Mouse (Mus musculus) layer of hippocampus, adult 18-20 months (tissue): Measurements from ENCODE around the gene Syn1. TPM values are rescaled to one million over a fixed set of nuclear protein-coding genes. Genes with fewer than 3 reads are reported as not detected.

Experiments used
- DNase-seq, 2 experiments: peaks; one replicate each; pipeline ENCODE4 v3.0.0; 2022; ENCODE audit warnings: low spot score in 2 of 2
- microRNA-seq, 2 experiments: library from miRNA; unstranded; fragments of <30 nt; microRNA quantifications; one replicate each; pipeline ENCODE4 v1.2.0; 2021
- total RNA-seq, 2 experiments: library from RNA; stranded (reverse); gene quantifications; 2 replicates each; pipeline ENCODE4 v1.2.3; 2021

The Syn1 gene
- total RNA-seq, 2 experiments from 2014 or later = 418 to 424 TPM

- peak in 1 of 2 experiments; percentile 39 for DNase-seq
Observed at GRCm38 (mm10) chrX:20863161-20864101, 57.4 kb downstream of the Syn1 start.

DNA sequence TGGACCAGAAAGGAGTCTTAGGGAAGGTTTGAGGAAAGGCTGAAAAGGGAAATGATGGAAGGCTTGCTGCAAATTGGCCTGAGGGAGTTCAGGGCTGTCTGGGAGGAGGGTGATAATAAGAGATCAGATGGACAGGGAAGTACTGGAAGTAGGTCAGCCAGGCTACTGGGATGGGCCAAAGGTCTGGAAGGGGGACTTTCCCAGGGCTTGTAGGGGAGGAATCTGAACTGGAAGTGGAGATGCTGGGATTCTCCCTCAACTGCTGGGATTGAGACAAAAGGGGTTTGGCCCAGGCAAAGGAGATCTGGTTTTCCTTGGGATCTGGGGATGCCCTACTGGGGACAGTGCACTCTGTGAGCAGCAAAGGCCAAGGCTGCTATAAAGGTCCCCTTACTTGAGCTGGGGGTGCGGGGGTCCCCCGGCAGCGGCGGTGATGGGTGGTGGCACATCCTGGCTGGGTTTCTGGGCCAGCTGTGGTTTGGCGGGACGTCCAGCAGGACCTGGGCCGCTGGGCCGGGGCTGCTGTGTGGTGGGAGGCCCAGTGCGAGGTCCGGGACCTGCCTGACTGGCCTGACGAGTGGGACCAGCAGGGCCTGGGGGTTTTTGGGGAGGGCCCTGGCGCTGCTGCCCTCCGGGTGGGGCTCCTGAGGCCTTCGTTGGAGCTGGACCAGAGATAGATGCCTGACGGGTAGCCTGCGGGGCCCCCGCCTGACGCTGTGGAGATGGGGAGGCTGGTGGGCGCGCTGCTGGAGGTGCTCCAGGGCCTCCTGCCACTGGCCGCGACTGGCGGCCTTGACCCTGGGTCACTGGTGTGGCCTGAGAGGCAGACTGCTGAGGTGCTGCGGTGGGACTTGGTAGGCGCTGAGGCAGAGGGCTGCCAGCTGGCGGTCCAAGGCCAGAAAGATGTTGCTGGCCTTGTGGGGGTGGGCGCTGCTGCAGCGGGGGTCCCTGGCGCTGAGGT is 58.4 kb downstream of the Syn1 start:
- DNase-seq = no peak

GRCm38 (mm10) chrX:20861453-20862104 is 59.2 kb downstream of the Syn1 start:
- no peak for DNase-seq

- DNase-seq = no peak
Observed at GRCm38 (mm10) chrX:20853794-20854193, 67.0 kb downstream of the Syn1 start.

DNA sequence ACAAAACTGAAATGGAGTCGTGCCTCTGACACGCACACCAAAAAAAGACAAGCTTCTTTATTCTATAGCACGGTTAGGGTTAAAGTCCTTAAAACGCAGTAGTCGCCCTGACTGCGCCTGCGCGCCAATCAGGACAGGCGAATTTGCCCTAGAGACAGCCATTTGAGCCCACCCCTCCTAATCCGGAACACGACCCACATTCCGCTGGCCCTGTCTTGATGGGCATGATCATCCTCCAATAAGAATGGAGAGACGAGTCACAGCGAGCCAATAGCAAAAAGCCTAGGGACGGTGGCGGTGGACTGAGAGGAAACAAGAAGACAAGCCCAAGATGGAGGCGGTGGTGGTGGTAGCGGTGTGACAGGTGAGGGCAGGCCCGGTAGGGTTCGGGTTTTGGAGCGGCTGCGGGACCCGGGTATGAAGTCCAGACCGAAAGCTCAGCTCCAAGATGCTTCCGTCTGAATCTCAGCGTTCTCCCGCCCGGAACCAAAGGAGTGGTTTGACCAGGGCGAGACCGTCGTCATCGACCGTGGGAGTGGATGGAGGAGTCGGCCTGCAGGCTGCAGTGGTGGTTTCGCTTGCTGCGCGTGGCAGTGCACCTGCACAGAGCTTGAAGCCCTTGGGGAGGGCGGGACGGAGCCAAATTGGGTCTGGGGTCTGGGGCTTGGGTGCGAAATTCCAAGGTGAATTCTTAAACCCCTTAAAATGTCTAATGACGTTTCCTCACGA is 72.4 kb downstream of the Syn1 start:
- DNase-seq = peak; percentile 93 to 96

GRCm38 (mm10) chrX:20847816-20848215 is 73.0 kb downstream of the Syn1 start:
- no peak for DNase-seq

- DNase-seq = no peak
Observed at GRCm38 (mm10) chrX:20847232-20847631, 73.6 kb downstream of the Syn1 start.

DNA sequence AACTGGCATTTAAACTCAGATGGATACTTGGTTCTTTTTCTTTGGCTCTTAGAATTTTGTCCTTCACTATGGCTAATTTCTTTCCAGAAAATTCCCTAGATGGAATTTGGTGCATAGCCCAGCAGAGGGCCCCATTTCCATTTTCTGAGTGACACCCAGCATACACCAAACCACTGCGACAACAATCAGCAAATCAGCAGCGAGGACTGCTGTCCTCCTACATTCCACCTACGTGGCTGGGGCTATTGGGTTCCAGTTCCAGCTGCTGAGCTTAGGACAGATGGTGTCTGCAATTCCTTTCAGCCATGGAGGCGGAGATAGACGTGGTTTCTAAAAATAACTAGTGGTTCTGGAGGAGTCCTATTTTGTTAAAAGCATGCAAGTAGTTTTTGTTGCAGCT is 91.9 kb downstream of the Syn1 start:
- DNase-seq = peak; percentile 68 to 79

- peak; percentile 18 to 49 for DNase-seq
Observed at GRCm38 (mm10) chrX:20819708-20820426, 100.9 kb downstream of the Syn1 start.

DNA sequence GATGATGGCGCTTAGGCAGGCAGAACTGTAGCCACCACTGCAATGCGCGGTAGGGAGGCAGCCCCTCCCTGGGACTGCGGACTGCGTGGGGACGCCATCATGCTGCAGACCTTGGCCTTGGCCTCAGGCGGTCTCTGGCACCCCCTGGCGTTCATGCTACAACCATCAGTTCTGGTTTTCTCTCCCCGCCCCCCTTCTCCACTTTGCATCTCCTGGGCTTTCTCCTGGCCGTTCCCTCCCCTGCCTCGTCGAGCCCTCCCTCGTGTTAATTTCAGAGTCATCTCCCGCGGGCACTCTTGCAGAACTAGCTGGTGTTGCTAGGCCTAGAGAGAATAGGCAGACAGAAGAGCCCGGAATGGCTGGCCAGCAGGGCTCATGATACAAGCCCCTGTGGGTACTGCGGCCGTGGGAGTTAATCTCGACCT is 101.6 kb downstream of the Syn1 start:
- DNase-seq = peak; percentile 59 to 81

GRCm38 (mm10) chrX:20816974-20817373 is 103.8 kb downstream of the Syn1 start:
- peak in 1 of 2 experiments; percentile 10 for DNase-seq

Small RNA genes lying within 50 kb of the gene (microRNA-seq; reads per million reads assigned to microRNA genes)
- 0 reads per million in 2 experiments for gene Gm24824
- 6.7 to 8.0 reads per million in 2 experiments for gene Mir5617

Other genes starting within 250 kb of the Syn1 start
- gene Cdk16, start 233.1 kb downstream of the Syn1 start, total RNA-seq = 100 to 1,000 TPM; 197 to 200 TPM
- 100 to 1,000 TPM; 114 to 129 TPM for gene Usp11, start 217.1 kb downstream of the Syn1 start, total RNA-seq
- 100 to 1,000 TPM; 183 to 186 TPM for gene Araf, start 123.2 kb downstream of the Syn1 start, total RNA-seq
- gene Timp1, start 50.8 kb downstream of the Syn1 start, total RNA-seq = not detected
- gene Cfp, start 10.6 kb upstream of the Syn1 start, total RNA-seq = 10 to 100 TPM; 15.2 to 16.8 TPM
- gene Elk1, start 29.6 kb upstream of the Syn1 start, total RNA-seq = 10 to 100 TPM; 74.0 to 90.1 TPM
- gene Uxt, start 41.0 kb upstream of the Syn1 start, total RNA-seq = 10 to 100 TPM; 10.8 to 11.8 TPM
- 1 to 10 TPM; 7.2 to 9.1 TPM for gene Zfp182, start 141.3 kb upstream of the Syn1 start, total RNA-seq
- gene Spaca5, start 147.4 kb upstream of the Syn1 start, total RNA-seq = not detected
- 1 to 10 TPM; 3.1 to 3.6 TPM for gene Zfp300, start 168.5 kb upstream of the Syn1 start, total RNA-seq
- gene Ssxa1, start 194.8 kb upstream of the Syn1 start, total RNA-seq = not detected